Mouse (Mus musculus) layer of hippocampus, adult 9-11 months (tissue): Measurements from ENCODE around the gene Rabgap1l.
A peak's percentile ranks its signal among the peaks of the same experiment; 100 is the strongest.

ENCODE experiments used
- DNase-seq: peaks from one replicate; pipeline ENCODE4 v3.0.0; 2022

Rabgap1l gene

DNA sequence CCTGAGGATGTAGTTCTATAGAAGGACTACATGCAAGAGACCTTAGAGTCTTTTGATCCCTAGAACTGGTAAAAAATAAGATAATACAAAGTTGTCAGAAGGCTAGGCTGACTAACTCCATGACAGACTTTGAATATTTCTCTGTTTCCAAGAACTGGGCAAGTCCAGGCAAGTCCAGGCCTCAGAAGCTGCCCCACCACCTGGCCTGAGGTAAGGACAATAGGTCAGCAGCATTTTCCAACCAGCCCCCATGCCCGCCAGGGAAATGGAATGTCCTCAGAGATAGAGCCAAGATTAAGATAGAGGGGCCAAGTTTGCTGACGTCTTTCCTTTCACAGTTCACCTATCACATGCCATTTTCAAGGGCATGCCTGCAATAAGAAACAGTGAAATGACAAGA lies 517.8 kb downstream of the Rabgap1l start:
- DNase-seq: no peak

DNA sequence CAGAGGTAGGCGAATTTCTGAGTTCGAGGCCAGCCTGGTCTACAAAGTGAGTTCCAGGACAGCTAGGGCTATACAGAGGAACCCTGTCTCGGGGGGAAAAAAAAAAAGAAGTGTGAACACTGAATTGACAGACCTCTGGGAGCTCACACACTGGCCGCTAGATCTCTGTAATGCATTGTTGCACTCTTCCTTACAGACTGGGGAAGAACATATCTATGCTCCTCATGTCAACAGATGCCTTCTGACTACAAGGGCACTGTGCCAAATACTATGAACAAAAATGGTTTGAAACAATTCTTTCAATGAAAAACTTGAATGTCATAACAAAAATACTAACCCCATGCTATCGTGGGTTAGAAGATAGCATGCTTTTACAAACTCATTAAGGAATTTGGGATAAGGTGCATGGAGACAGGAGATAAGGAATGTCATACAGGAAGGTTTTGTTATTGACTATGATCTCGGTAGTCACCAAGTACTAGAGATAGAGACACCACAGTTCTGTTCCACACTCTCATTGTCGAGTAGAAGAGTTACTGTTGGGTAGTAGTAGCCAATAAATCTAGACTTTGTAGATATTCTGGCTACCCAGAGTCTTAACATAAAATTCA lies 519.8 kb downstream of the Rabgap1l start:
- no peak for DNase-seq

GRCm38 (mm10) chr1:160271282-160271967 lies 521.6 kb downstream of the Rabgap1l start:
- DNase-seq: no peak

DNA sequence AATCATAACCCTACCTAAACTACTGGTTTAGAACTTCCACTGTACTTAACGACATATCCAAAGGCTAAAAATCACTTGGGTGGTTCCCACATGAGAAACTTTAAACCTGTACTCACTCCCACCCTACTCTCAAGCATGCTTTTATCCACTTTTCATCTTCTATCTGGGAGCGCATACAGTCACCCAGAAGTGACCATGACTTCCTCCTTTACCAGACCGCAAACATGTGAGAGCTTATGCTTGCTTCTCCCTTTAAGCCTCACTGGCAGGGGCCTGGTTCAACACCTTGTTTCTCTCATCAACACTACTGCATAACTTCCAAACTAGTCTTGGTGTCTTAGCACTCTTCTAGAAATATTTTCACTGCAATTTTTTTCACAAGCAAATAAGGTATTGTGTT lies 524.7 kb downstream of the Rabgap1l start:
- DNase-seq: no peak

GRCm38 (mm10) chr1:160263630-160264346 lies 529.2 kb downstream of the Rabgap1l start:
- no peak for DNase-seq

- DNase-seq: no peak
These were observed 530.0 kb downstream of the Rabgap1l start for GRCm38 (mm10) chr1:160263053-160263452.

DNA sequence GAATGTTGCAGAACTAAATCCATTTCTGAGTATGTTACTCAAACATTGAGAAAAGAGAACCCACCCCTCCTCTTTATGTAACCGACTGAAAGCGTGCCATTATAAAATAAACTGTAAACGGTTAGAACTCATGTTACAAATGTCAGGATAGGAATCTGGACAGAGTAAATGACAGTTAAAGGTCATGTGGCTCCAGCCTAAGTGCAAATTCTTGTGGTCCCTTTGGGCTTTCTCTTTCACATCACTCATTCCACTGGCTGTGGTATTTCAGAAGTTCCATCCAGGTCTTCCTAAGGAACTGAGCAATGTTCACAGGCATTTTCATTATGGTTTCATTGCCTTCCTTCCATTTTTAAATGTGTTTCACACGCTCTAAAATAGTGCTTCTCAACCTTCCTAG lies 530.6 kb downstream of the Rabgap1l start:
- no peak for DNase-seq

DNA sequence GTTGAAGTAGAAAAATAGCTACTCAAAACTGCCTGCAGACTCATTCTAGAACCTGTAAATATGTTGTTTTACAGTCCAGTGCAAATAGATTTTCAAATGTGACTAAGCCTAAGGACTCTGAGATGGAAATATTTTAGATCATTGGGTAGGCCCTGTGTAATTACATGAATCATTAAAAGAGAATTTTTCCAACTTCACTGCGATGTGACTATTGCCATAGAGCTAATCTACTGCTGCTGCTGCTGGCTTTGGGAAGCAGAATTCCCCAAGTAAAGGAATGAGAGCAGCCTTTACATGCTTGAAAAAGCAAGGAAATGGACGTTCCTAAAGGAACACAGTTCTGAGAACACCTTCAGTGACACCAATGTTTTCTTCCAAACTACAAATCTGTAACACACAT lies 531.2 kb downstream of the Rabgap1l start:
- no peak for DNase-seq

DNA sequence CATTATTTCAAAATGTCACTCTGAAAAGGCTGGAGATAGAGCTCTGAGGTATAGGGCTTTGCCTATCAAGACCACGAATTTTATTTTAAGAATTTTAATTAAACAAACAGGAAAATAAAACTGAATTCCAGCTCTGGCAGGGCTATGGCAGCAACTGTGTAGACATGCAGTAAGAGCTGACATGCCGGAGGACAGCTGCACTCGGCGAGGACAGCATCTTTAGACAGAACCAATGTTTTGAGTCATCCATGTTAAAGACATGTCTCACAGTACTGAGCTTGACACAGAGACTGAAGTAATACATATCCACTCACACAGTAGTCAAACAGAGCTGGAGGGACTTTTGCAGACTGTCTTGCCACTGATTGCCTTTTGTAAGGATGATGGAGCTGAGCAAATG lies 532.4 kb downstream of the Rabgap1l start:
- no peak for DNase-seq

- no peak for DNase-seq
These were observed 533.1 kb downstream of the Rabgap1l start for GRCm38 (mm10) chr1:160259884-160260283.

- DNase-seq: no peak
These were observed 539.9 kb downstream of the Rabgap1l start for GRCm38 (mm10) chr1:160253108-160253507.

GRCm38 (mm10) chr1:160251388-160252007 lies 541.5 kb downstream of the Rabgap1l start:
- no peak for DNase-seq

GRCm38 (mm10) chr1:160250782-160251181 lies 542.2 kb downstream of the Rabgap1l start:
- no peak for DNase-seq

DNA sequence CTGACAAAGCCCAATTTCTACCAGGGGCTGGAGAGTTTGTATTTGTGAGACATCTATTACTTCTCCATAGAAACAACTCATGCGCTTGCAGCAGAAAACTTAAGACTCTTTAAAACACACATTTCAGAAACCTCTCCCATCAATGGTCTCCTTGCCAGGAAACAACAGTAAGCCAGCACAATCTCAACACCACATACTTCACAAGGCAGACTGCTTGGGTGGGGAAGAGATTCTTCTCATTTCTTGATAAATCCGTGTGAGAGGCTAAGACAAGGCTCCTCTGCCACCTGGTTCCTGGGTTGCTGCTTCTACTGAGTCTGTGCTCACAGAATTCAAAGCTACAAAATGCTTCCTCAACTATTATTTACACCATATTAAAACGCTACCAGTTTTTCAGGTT lies 543.2 kb downstream of the Rabgap1l start:
- DNase-seq: no peak

DNA sequence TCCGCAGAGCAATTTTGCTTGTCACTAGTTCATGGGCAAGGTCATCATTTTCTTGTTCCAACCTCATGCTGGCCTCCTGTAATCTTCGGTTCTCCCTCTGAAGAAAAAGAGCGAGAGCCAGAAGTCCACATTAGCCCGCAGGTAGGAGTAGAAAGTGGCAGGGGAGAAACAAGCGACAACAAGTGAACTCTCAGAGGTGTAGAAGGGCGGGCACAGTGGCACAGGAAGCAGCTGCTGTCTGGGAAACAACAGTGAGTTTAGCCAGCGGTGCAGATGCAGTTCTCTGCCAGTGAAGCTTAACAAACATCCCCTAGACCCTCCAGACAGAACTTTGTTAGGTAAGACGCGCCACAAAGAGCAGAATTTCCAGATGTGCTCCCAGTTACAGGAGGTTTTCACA lies 545.5 kb downstream of the Rabgap1l start:
- DNase-seq: no peak

GRCm38 (mm10) chr1:160246844-160247243 lies 546.2 kb downstream of the Rabgap1l start:
- DNase-seq: peak; percentile 47

DNA sequence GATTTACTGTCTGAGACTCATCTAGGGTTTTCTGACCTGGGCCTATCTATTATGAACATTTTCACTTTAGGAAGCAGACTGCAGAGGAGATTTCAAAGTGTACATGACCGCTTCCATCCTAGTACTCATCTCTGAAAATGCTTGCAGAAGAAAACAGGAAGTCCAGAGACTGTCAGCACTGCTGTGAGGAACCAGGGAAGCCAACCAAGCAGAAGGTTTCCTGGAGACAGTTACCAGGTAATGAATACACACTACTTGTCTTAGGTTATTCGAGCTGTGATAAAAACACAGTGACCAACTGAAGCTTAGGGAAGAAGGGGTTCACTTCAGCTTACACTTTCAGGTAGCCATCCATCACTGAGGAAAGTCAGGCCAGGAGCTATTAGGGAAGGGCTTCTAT lies 547.1 kb downstream of the Rabgap1l start:
- DNase-seq: no peak

GRCm38 (mm10) chr1:160244689-160245088 lies 548.3 kb downstream of the Rabgap1l start:
- DNase-seq: no peak

- DNase-seq: no peak
These were observed 552.9 kb downstream of the Rabgap1l start for GRCm38 (mm10) chr1:160240091-160240490.

GRCm38 (mm10) chr1:160238852-160239443 lies 554.1 kb downstream of the Rabgap1l start:
- DNase-seq: no peak

- no peak for DNase-seq
These were observed 555.0 kb downstream of the Rabgap1l start for GRCm38 (mm10) chr1:160237981-160238380.

DNA sequence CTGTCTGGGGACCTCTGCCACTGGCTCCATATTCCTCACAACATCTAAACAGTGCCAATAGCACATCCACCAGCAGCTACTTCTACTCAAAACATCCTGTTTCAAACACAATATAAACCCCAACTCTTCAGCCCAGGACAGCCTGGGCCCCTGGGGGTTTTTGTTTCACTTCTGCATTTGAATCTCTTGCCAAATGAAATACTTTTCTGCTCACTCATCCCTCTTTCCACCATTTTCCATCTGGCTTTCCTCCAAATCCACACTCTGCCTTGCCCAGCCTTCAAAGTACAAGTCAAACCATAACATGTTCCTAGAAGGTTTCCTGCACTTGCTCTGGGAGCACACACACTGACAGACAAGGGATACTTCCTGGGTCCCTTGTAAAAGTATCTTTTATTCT lies 559.1 kb downstream of the Rabgap1l start:
- DNase-seq: no peak

DNA sequence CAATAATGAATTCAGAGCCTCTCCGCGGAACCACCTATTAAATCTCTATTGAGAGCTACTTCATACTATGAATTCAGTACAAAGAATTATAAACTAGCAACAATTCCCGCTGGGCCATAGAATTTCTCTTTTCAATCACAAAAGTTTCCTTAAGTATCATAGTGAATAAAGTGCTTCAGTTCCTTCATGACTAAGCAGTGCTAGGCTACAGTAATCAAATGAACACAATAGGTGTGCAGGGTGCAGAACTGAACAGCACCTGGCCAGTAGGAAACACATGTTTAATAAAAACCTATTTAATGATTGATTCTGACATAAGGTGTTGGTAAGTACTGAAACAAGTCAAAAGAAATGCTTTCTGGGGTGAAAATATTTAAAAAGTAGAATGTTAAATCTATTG lies 560.9 kb downstream of the Rabgap1l start:
- no peak for DNase-seq
